8 mouse cellular contexts compared by ENCODE assay signal in the genomic region with DNA sequence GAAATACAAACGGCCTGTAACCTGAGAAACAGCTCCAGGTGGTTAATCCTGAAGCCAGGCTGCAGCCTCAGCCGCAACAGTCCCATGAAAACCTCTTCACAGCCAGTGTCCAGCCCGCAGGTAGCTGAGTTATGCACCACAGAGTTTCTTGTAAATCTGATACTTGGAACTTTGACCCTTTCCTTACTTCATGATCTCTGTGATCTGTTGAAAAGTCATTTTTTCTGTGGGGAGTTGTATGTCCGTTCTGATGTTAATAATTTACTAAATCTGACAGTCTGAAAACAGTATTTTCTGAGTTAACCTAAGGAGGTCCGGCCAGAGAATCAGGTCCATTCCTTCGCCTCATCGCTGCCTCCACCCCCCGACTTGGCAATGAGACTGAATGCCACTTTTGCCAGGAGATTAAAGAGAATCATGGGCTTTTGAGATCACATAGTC. TPM values are rescaled to one million over a fixed set of nuclear protein-coding genes. Genes with fewer than 3 reads are reported as not detected.
A peak's percentile ranks its signal among the peaks of the same experiment; 100 is the strongest.
DNase-seq lines count a peak whose midpoint lies in the region; ATAC-seq and TF ChIP-seq lines count a peak whose summit lies in the region.

No protein-coding gene starts in this region.

- H3K4me3 ChIP-seq in embryonic facial prominence, embryonic 11.5 days (ENCODE audit: low read depth, low read length) = peak overlapping the region; percentile 10; the same call in 1 of the 2 replicates
- peak overlapping the region; percentile 87 for H3K4me3 ChIP-seq in intestine, postnatal 0 days (ENCODE audit: low read depth, low read length)
- peak overlapping the region; percentile 25; the same call in 1 of the 2 replicates for H3K4me3 ChIP-seq in liver, embryonic 15.5 days (replicated peaks)

- WGBS in embryonic facial prominence, embryonic 11.5 days = 35% methylated on average over 8 of the region's 8 CpGs
- WGBS in intestine, postnatal 0 days = 30% methylated on average over 8 of the region's 8 CpGs
- 64% methylated on average over 8 of the region's 8 CpGs for WGBS in liver, embryonic 15.5 days (ENCODE audit: insufficient replicate concordance)

- DNase-seq in embryo, embryonic 10 days (ENCODE audit: low spot score) = peak; percentile 10
- no peak for DNase-seq in embryo, embryonic 9.5 days (ENCODE audit: extremely low spot score)
- DNase-seq in embryonic facial prominence, embryonic 11.5 days (ENCODE audit: low spot score) = peak; percentile 42
- no peak for DNase-seq in MN1 (ENCODE audit: low spot score)
- DNase-seq in lung, postnatal 4 days = no peak

- no peak overlapping the region for H3K27ac ChIP-seq in embryonic facial prominence, embryonic 11.5 days (replicated peaks; ENCODE audit: low read depth, low read length)
- H3K27ac ChIP-seq in intestine, postnatal 0 days (ENCODE audit: low read depth, low read length) = peak overlapping the region; percentile 22; the same call in 1 of the 2 replicates
- peak overlapping the region; percentile 61 for H3K27ac ChIP-seq in liver, embryonic 15.5 days (replicated peaks)

- peak overlapping the region; percentile 19; the same call in 1 of the 2 replicates for H3K4me2 ChIP-seq in embryonic facial prominence, embryonic 11.5 days (ENCODE audit: low read depth, low read length)
- peak overlapping the region; percentile 86 for H3K4me2 ChIP-seq in intestine, postnatal 0 days (replicated peaks; ENCODE audit: low read depth)
- H3K4me2 ChIP-seq in liver, embryonic 15.5 days = peak overlapping the region; percentile 88

- H3K36me3 ChIP-seq in embryonic facial prominence, embryonic 11.5 days (replicated peaks; ENCODE audit: control insufficient read depth, insufficient read depth, low read depth, low read length) = no peaks in the 10 kb centered on the region
- peaks cover 1% of the 10 kb centered on the region; the same call in 1 of the 2 replicates for H3K36me3 ChIP-seq in intestine, postnatal 0 days (ENCODE audit: control insufficient read depth, insufficient read depth)
- peaks cover 3% of the 10 kb centered on the region; the same call in 1 of the 2 replicates for H3K36me3 ChIP-seq in liver, embryonic 15.5 days (replicated peaks)

- H3K9ac ChIP-seq in embryonic facial prominence, embryonic 11.5 days (replicated peaks; ENCODE audit: low read length) = peak overlapping the region; percentile 25; the same call in 1 of the 2 replicates
- H3K9ac ChIP-seq in intestine, postnatal 0 days (ENCODE audit: low read depth, low read length) = no peak overlapping the region
- no peak overlapping the region for H3K9ac ChIP-seq in liver, embryonic 15.5 days

- no peaks in the 10 kb centered on the region for H3K9me3 ChIP-seq in embryonic facial prominence, embryonic 11.5 days (replicated peaks; ENCODE audit: control insufficient read depth, low read length)
- H3K9me3 ChIP-seq in intestine, postnatal 0 days (ENCODE audit: control insufficient read depth) = no peaks in the 10 kb centered on the region
- no peaks in the 10 kb centered on the region for H3K9me3 ChIP-seq in liver, embryonic 15.5 days (replicated peaks)

- no peak for ATAC-seq in embryonic facial prominence, embryonic 11.5 days (replicated peaks; ENCODE audit: insufficient number of reproducible peaks, low FRiP score, low TSS enrichment, low read depth)
- peak; percentile 57; the same call in 1 of the 2 replicates for ATAC-seq in intestine, postnatal 0 days
- ATAC-seq in liver, embryonic 15.5 days (ENCODE audit: insufficient read depth) = no peak
- ATAC-seq in megakaryocyte, adult 5-6 weeks (ENCODE audit: poor library complexity, severe bottlenecking) = no peak

- peaks cover 3% of the 10 kb centered on the region for H3K4me1 ChIP-seq in embryonic facial prominence, embryonic 11.5 days (ENCODE audit: control insufficient read depth, insufficient read depth, low read length)
- 0 out of 2 replicates have a peak, but pooled peaks cover 7% of the 10 kb centered on the region for H3K4me1 ChIP-seq in intestine, postnatal 0 days (replicated peaks; ENCODE audit: control insufficient read depth, insufficient read depth, low read length)
- peaks cover 30% of the 10 kb centered on the region for H3K4me1 ChIP-seq in liver, embryonic 15.5 days (replicated peaks)

- no peaks in the 10 kb centered on the region for H3K27me3 ChIP-seq in embryonic facial prominence, embryonic 11.5 days (ENCODE audit: control insufficient read depth, insufficient read depth, low read length)
- no peaks in the 10 kb centered on the region for H3K27me3 ChIP-seq in intestine, postnatal 0 days (replicated peaks; ENCODE audit: control insufficient read depth, insufficient read depth, low read length)
- no peaks in the 10 kb centered on the region for H3K27me3 ChIP-seq in liver, embryonic 15.5 days

- TF ChIP-seq CTCF in intestine, postnatal 0 days (IDR thresholded peaks at IDR 0.05; ENCODE audit: low read depth) = no peak

RNA-seq across cellular contexts. Expression of gene Bphl, which starts 1.5 kb away (rescaled TPM):
- polyA plus RNA-seq in embryonic facial prominence, embryonic 11.5 days (2014; fragmentation: Nextera tagmentation; extraction: Ambion mirVana) = 36.9 and 42.8 TPM in 2 replicates
- 51.5 and 58.2 TPM in 2 replicates for polyA plus RNA-seq in intestine, postnatal 0 days (2015; fragmentation: Nextera tagmentation; extraction: Ambion mirVana)
- 47.6 and 49.2 TPM in 2 replicates for polyA plus RNA-seq in liver, embryonic 15.5 days (2015; fragmentation: Nextera tagmentation; extraction: Ambion mirVana)
- 33.3 and 47.8 TPM in 2 replicates for total RNA-seq in megakaryocyte, adult 5-6 weeks (2015)
- 13.9 and 17.1 TPM in 2 replicates for total RNA-seq in megakaryocyte, adult 5-6 weeks (2017)

RNA-seq across cellular contexts. Expression of gene Serpinb6a, which starts 36.3 kb away (rescaled TPM):
- 46.2 and 55.5 TPM in 2 replicates for polyA plus RNA-seq in embryonic facial prominence, embryonic 11.5 days (2014; fragmentation: Nextera tagmentation; extraction: Ambion mirVana)
- 364 and 373 TPM in 2 replicates for polyA plus RNA-seq in intestine, postnatal 0 days (2015; fragmentation: Nextera tagmentation; extraction: Ambion mirVana)
- polyA plus RNA-seq in liver, embryonic 15.5 days (2015; fragmentation: Nextera tagmentation; extraction: Ambion mirVana) = 15.8 and 16.1 TPM in 2 replicates
- total RNA-seq in megakaryocyte, adult 5-6 weeks (2015) = 16.8 and 17.8 TPM in 2 replicates
- 19.6 and 19.8 TPM in 2 replicates for total RNA-seq in megakaryocyte, adult 5-6 weeks (2017)

RNA-seq across cellular contexts. Expression of gene Ripk1, which starts 36.8 kb away (rescaled TPM):
- 13.0 and 13.1 TPM in 2 replicates for polyA plus RNA-seq in embryonic facial prominence, embryonic 11.5 days (2014; fragmentation: Nextera tagmentation; extraction: Ambion mirVana)
- polyA plus RNA-seq in intestine, postnatal 0 days (2015; fragmentation: Nextera tagmentation; extraction: Ambion mirVana) = 25.0 and 27.7 TPM in 2 replicates
- polyA plus RNA-seq in liver, embryonic 15.5 days (2015; fragmentation: Nextera tagmentation; extraction: Ambion mirVana) = 11.6 and 12.5 TPM in 2 replicates
- 45.6 and 50.8 TPM in 2 replicates for total RNA-seq in megakaryocyte, adult 5-6 weeks (2015)
- total RNA-seq in megakaryocyte, adult 5-6 weeks (2017) = 56.9 and 57.3 TPM in 2 replicates

RNA-seq across cellular contexts. Expression of gene Tubb2a, which starts 38.9 kb away (rescaled TPM):
- 115 and 146 TPM in 2 replicates for polyA plus RNA-seq in embryonic facial prominence, embryonic 11.5 days (2014; fragmentation: Nextera tagmentation; extraction: Ambion mirVana)
- 218 and 292 TPM in 2 replicates for polyA plus RNA-seq in intestine, postnatal 0 days (2015; fragmentation: Nextera tagmentation; extraction: Ambion mirVana)
- 62.6 and 74.2 TPM in 2 replicates for polyA plus RNA-seq in liver, embryonic 15.5 days (2015; fragmentation: Nextera tagmentation; extraction: Ambion mirVana)
- total RNA-seq in megakaryocyte, adult 5-6 weeks (2015) = 11.6 and 12.8 TPM in 2 replicates
- 21.4 and 34.0 TPM in 2 replicates for total RNA-seq in megakaryocyte, adult 5-6 weeks (2017)

Comparison
In these comparisons a context has a peak if more than half of its experiments do, and no peak if none do; other contexts are left out.
1. DNase-seq: peak in embryo, embryonic 10 days (single experiment) and embryonic facial prominence, embryonic 11.5 days (single experiment); none in embryo, embryonic 9.5 days (single experiment), MN1 (single experiment) and lung, postnatal 4 days (0 of 2).
2. H3K4me2 ChIP-seq: peak in every context shown above with its lines; median percentile 88 in liver, embryonic 15.5 days; 86 in intestine, postnatal 0 days; 19 in embryonic facial prominence, embryonic 11.5 days.
3. H3K4me3 ChIP-seq: peak in every context shown above with its lines; median percentile 87 in intestine, postnatal 0 days; 25 in liver, embryonic 15.5 days; 10 in embryonic facial prominence, embryonic 11.5 days.